Mouse (Mus musculus) kidney, embryonic 15.5 days (tissue): ENCODE measurements at regions not wholly inside any gene's neighbourhood (a gene's known extent, or its start where the extent isn't known, plus 50 kb on each side); places are given as distances from the start of the nearest gene placed in this dataset.
A peak's percentile ranks its signal among the peaks of the same experiment; 100 is the strongest.

Experiments
- ATAC-seq: fragments of 200-750 bp; cut with Nextera tagmentation; replicated peaks from 2 replicates; pipeline ENCODE4 v1.8.0; 2017; ENCODE audit warnings: moderate TSS enrichment; ENCODE audit not compliant: low FRiP score
- H3K27ac ChIP-seq: fragments of 300-500 bp; sonication (generic); 2 replicates; pipeline ENCODE4 v1.5.1; 2015; ENCODE audit warnings: mild to moderate bottlenecking, inconsistent platforms
- H3K27me3 ChIP-seq: fragments of 300-500 bp; sonication (generic); 2 replicates; pipeline ENCODE4 v1.6.1; 2015; ENCODE audit warnings: inconsistent platforms
- H3K36me3 ChIP-seq: fragments of 300-500 bp; sonication (generic); 2 replicates; pipeline ENCODE4 v1.6.1; 2015; ENCODE audit warnings: inconsistent platforms
- H3K4me1 ChIP-seq: fragments of 300-500 bp; sonication (generic); 2 replicates; pipeline ENCODE4 v1.6.1; 2015; ENCODE audit warnings: inconsistent platforms
- H3K4me2 ChIP-seq: fragments of 300-500 bp; sonication (generic); 2 replicates; pipeline ENCODE4 v1.6.1; 2015; ENCODE audit warnings: moderate library complexity, mild to moderate bottlenecking, inconsistent platforms
- H3K4me3 ChIP-seq: fragments of 300-500 bp; sonication (generic); replicated peaks from 2 replicates; pipeline ENCODE4 v1.5.1; 2015; ENCODE audit warnings: mild to moderate bottlenecking, inconsistent platforms
- H3K9ac ChIP-seq: fragments of 300-500 bp; sonication (generic); 2 replicates; pipeline ENCODE4 v1.6.1; 2015; ENCODE audit warnings: mild to moderate bottlenecking, inconsistent platforms
- H3K9me3 ChIP-seq: fragments of 300-500 bp; sonication (generic); replicated peaks from 2 replicates; pipeline ENCODE4 v1.6.1; 2016; ENCODE audit warnings: inconsistent platforms
- WGBS: fragments of 180-500 bp; shearing (Covaris S2); methylation state at CpG from one replicate; pipeline ENCODE4 v1.1.7; 2015; ENCODE audit warnings: mixed read lengths; 5-methylcytosine and 5-hydroxymethylcytosine counted together

GRCm38 (mm10) chrX:142600782-142601181, 80.4 kb upstream of the Tmem164 start:
- Histone ChIP-seq H3K4me2 (no peak overlapping the region), H3K9me3 (no peaks in the 10 kb centered on the region), H3K27ac (no peak overlapping the region), H3K9ac (no peak overlapping the region), H3K27me3 (peaks cover 30% of the 10 kb centered on the region; the same call in 1 of the 2 replicates), H3K36me3 (no peaks in the 10 kb centered on the region), H3K4me3 (no peak overlapping the region), H3K4me1 (no peaks in the 10 kb centered on the region)
- 85% methylated on average over 1 of the region's 1 CpGs for WGBS
- no peak for ATAC-seq

- no peaks in the 10 kb centered on the region for H3K4me1 ChIP-seq
- WGBS = 50% methylated on average over 3 of the region's 3 CpGs
- no peak for ATAC-seq
- no peaks in the 10 kb centered on the region for H3K36me3 ChIP-seq
- peaks cover 39% of the 10 kb centered on the region for H3K27me3 ChIP-seq
- H3K9ac ChIP-seq = no peak overlapping the region
- H3K4me3 ChIP-seq = no peak overlapping the region
- H3K27ac ChIP-seq = no peak overlapping the region
- no peak overlapping the region for H3K4me2 ChIP-seq
- no peaks in the 10 kb centered on the region for H3K9me3 ChIP-seq
These were observed 76.1 kb upstream of the Tmem164 start for GRCm38 (mm10) chrX:142605088-142605487.

GRCm38 (mm10) chrX:142606595-142607205, 74.5 kb upstream of the Tmem164 start:
- H3K4me2 ChIP-seq = no peak overlapping the region
- H3K4me1 ChIP-seq = no peaks in the 10 kb centered on the region
- WGBS = 82% methylated on average over 8 of the region's 8 CpGs
- no peaks in the 10 kb centered on the region for H3K36me3 ChIP-seq
- no peak overlapping the region for H3K4me3 ChIP-seq
- no peaks in the 10 kb centered on the region for H3K9me3 ChIP-seq
- no peak overlapping the region for H3K9ac ChIP-seq
- peaks cover 39% of the 10 kb centered on the region for H3K27me3 ChIP-seq
- no peak overlapping the region for H3K27ac ChIP-seq
- no peak for ATAC-seq

- Histone ChIP-seq H3K4me3 (no peak overlapping the region), H3K9ac (no peak overlapping the region), H3K4me1 (no peaks in the 10 kb centered on the region), H3K27ac (no peak overlapping the region), H3K4me2 (no peak overlapping the region), H3K36me3 (no peaks in the 10 kb centered on the region), H3K27me3 (peaks cover 14% of the 10 kb centered on the region; the same call in 1 of the 2 replicates), H3K9me3 (no peaks in the 10 kb centered on the region)
- WGBS = 89% methylated on average over 11 of the region's 11 CpGs
- ATAC-seq = no peak
These were observed 64.9 kb upstream of the Tmem164 start for GRCm38 (mm10) chrX:142616189-142616872.

GRCm38 (mm10) chrX:142618389-142618788, 62.8 kb upstream of the Tmem164 start:
- no peak overlapping the region for H3K9ac ChIP-seq
- ATAC-seq = no peak
- H3K9me3 ChIP-seq = no peaks in the 10 kb centered on the region
- 0 out of 2 replicates have a peak overlapping the region, but pooled peaks have one; percentile 27 for H3K27ac ChIP-seq
- no peaks in the 10 kb centered on the region for H3K36me3 ChIP-seq
- WGBS = 50% methylated on average over 1 of the region's 1 CpGs
- H3K4me3 ChIP-seq = no peak overlapping the region
- H3K4me2 ChIP-seq = no peak overlapping the region
- peaks cover 5% of the 10 kb centered on the region; the same call in 1 of the 2 replicates for H3K27me3 ChIP-seq
- H3K4me1 ChIP-seq = no peaks in the 10 kb centered on the region

GRCm38 (mm10) chrX:142623359-142623758, 57.8 kb upstream of the Tmem164 start:
- ATAC-seq = no peak
- H3K9ac ChIP-seq = no peak overlapping the region
- no peaks in the 10 kb centered on the region for H3K4me1 ChIP-seq
- H3K9me3 ChIP-seq = no peaks in the 10 kb centered on the region
- no peaks in the 10 kb centered on the region for H3K36me3 ChIP-seq
- WGBS = 16% methylated on average over 2 of the region's 2 CpGs
- H3K27me3 ChIP-seq = peaks cover 20% of the 10 kb centered on the region
- H3K27ac ChIP-seq = peak overlapping the region; percentile 68
- no peak overlapping the region for H3K4me2 ChIP-seq
- no peak overlapping the region for H3K4me3 ChIP-seq

GRCm38 (mm10) chrX:142623882-142624281, 57.3 kb upstream of the Tmem164 start:
- Histone ChIP-seq H3K4me2 (no peak overlapping the region), H3K9me3 (no peaks in the 10 kb centered on the region), H3K9ac (no peak overlapping the region), H3K4me3 (no peak overlapping the region), H3K27me3 (peaks cover 24% of the 10 kb centered on the region), H3K4me1 (no peaks in the 10 kb centered on the region), H3K27ac (peak overlapping the region; percentile 68), H3K36me3 (no peaks in the 10 kb centered on the region)
- peak; percentile 33; the same call in 1 of the 2 replicates for ATAC-seq
- 33% methylated on average over 2 of the region's 2 CpGs for WGBS
